In genomic region chr3:51383409-51383808, GRCm38 (mm10) we compare ENCODE assay signal across 22 mouse cellular contexts. TPM values are rescaled to one million over a fixed set of nuclear protein-coding genes. Genes with fewer than 3 reads are reported as not detected.
DNase-seq lines count a peak whose midpoint lies in the region; ATAC-seq and TF ChIP-seq lines count a peak whose summit lies in the region.
"Had no signal": no experiment of that assay in that cellular context is flagged by ENCODE, and none has a peak within 500 bp of the region (broad histone marks: within the 10 kb centered on the region; RNA-seq: fewer than 3 reads in every experiment).

No protein-coding gene starts in this region.

- H3K4me2 ChIP-seq in hindbrain, embryonic 16.5 days (ENCODE audit: low read length) = no peak overlapping the region
- H3K4me2 ChIP-seq in hindbrain, embryonic 13.5 days = no peak overlapping the region
- no peak overlapping the region for H3K4me2 ChIP-seq in liver, embryonic 11.5 days
- H3K4me2 ChIP-seq: midbrain, embryonic 12.5 days; neural tube, embryonic 12.5 days; stomach, embryonic 15.5 days had no signal

- no peak overlapping the region for H3K9ac ChIP-seq in hindbrain, embryonic 16.5 days (ENCODE audit: low read depth, low read length)
- no peak overlapping the region for H3K9ac ChIP-seq in hindbrain, embryonic 13.5 days
- H3K9ac ChIP-seq in liver, embryonic 11.5 days (ENCODE audit: low read depth, low read length) = no peak overlapping the region
- H3K9ac ChIP-seq: forebrain, postnatal 0 days; liver, postnatal 0 days; midbrain, embryonic 12.5 days; neural tube, embryonic 12.5 days; stomach, embryonic 15.5 days had no signal

- DNase-seq in brain, embryonic 14.5 days (ENCODE audit: low read depth) = peak; percentile 38
- DNase-seq in cerebellum, adult 9-10 months = peak; percentile 82
- peak; percentile 83 for DNase-seq in retina, adult 2 months (ENCODE audit: low read depth, low spot score)
- no peak for DNase-seq in thymus, postnatal 4 days
- DNase-seq in liver, embryonic 11.5 days (ENCODE audit: low spot score) = no peak
- DNase-seq: B cell, adult 2 months; forebrain, postnatal 0 days; gastrocnemius, postnatal 14 days; heart, postnatal 14 days; kidney, adult 9 months; liver, postnatal 0 days; lung, postnatal 36 days; spleen, adult 18-20 months; thymus, postnatal 14 days had no signal

- no peak for TF ChIP-seq CTCF in brain, embryonic 14.5 days (IDR thresholded peaks at IDR 0.05; ENCODE audit: borderline replicate concordance, extremely low read depth, insufficient read depth, insufficient read length)

- no peak overlapping the region for H3K27ac ChIP-seq in hindbrain, embryonic 16.5 days (ENCODE audit: low read depth, low read length)
- no peak overlapping the region for H3K27ac ChIP-seq in hindbrain, embryonic 13.5 days
- no peak overlapping the region for H3K27ac ChIP-seq in liver, embryonic 11.5 days (ENCODE audit: low read depth, low read length)
- H3K27ac ChIP-seq: heart, embryonic 10.5 days; left cerebral cortex, adult 2 months; midbrain, embryonic 12.5 days; neural tube, embryonic 12.5 days; stomach, embryonic 15.5 days had no signal

- no peak overlapping the region for H3K4me3 ChIP-seq in hindbrain, embryonic 16.5 days (ENCODE audit: low read length)
- H3K4me3 ChIP-seq in hindbrain, embryonic 13.5 days = no peak overlapping the region
- H3K4me3 ChIP-seq in liver, embryonic 11.5 days (ENCODE audit: low read depth, low read length) = no peak overlapping the region
- H3K4me3 ChIP-seq: erythroblast, embryonic 14.5 days; heart, embryonic 10.5 days; left cerebral cortex, adult 2 months; midbrain, embryonic 12.5 days; neural tube, embryonic 12.5 days; stomach, embryonic 15.5 days had no signal

- 53% methylated on average over 12 of the region's 12 CpGs for WGBS in hindbrain, embryonic 16.5 days
- WGBS in hindbrain, embryonic 13.5 days = 47% methylated on average over 12 of the region's 12 CpGs
- 81% methylated on average over 12 of the region's 12 CpGs for WGBS in liver, embryonic 11.5 days

- ATAC-seq in hindbrain, embryonic 16.5 days = peak; percentile 67
- ATAC-seq in hindbrain, embryonic 13.5 days (ENCODE audit: low FRiP score) = no peak
- ATAC-seq in liver, embryonic 11.5 days (replicated peaks; ENCODE audit: low FRiP score) = no peak
- ATAC-seq: forebrain, postnatal 0 days; liver, postnatal 0 days had no signal

- H3K4me1 ChIP-seq in hindbrain, embryonic 16.5 days (ENCODE audit: control insufficient read depth, insufficient read depth, low read depth, low read length) = no peaks in the 10 kb centered on the region
- peaks cover 2% of the 10 kb centered on the region; the same call in 1 of the 2 replicates for H3K4me1 ChIP-seq in hindbrain, embryonic 13.5 days (replicated peaks)
- H3K4me1 ChIP-seq in liver, embryonic 11.5 days (replicated peaks; ENCODE audit: control insufficient read depth, insufficient read depth, low read length) = peaks cover 2% of the 10 kb centered on the region; the same call in 1 of the 2 replicates
- H3K4me1 ChIP-seq: neural tube, embryonic 12.5 days had no signal

- no peak for TF ChIP-seq POLR2A in brain, embryonic 14.5 days (IDR thresholded peaks at IDR 0.05; ENCODE audit: borderline replicate concordance, extremely low read depth, insufficient read depth, insufficient read length, poor library complexity, severe bottlenecking)

- no peaks in the 10 kb centered on the region; the same call in 1 of the 2 replicates for H3K27me3 ChIP-seq in hindbrain, embryonic 16.5 days (replicated peaks; ENCODE audit: control insufficient read depth, insufficient read depth, low read length)
- H3K27me3 ChIP-seq in hindbrain, embryonic 13.5 days = peaks cover 5% of the 10 kb centered on the region; the same call in 1 of the 2 replicates
- H3K27me3 ChIP-seq in liver, embryonic 11.5 days (replicated peaks; ENCODE audit: control insufficient read depth, insufficient read depth, low read length) = no peaks in the 10 kb centered on the region
- H3K27me3 ChIP-seq: midbrain, embryonic 12.5 days; neural tube, embryonic 12.5 days; stomach, embryonic 15.5 days had no signal

- H3K36me3 ChIP-seq in hindbrain, embryonic 16.5 days (ENCODE audit: control insufficient read depth, insufficient read depth, low read length) = no peaks in the 10 kb centered on the region
- H3K36me3 ChIP-seq in hindbrain, embryonic 13.5 days = no peaks in the 10 kb centered on the region
- H3K36me3 ChIP-seq in liver, embryonic 11.5 days (ENCODE audit: control insufficient read depth, insufficient read depth, low read length) = no peaks in the 10 kb centered on the region
- H3K36me3 ChIP-seq: heart, embryonic 10.5 days; midbrain, embryonic 12.5 days; neural tube, embryonic 12.5 days; stomach, embryonic 15.5 days had no signal

- H3K9me3 ChIP-seq in hindbrain, embryonic 16.5 days (ENCODE audit: control insufficient read depth, low read length) = no peaks in the 10 kb centered on the region
- no peaks in the 10 kb centered on the region for H3K9me3 ChIP-seq in hindbrain, embryonic 13.5 days
- H3K9me3 ChIP-seq in liver, embryonic 11.5 days (ENCODE audit: control insufficient read depth, low read length) = no peaks in the 10 kb centered on the region
- H3K9me3 ChIP-seq: heart, embryonic 10.5 days; midbrain, embryonic 12.5 days; neural tube, embryonic 12.5 days; stomach, embryonic 15.5 days had no signal

RNA-seq across cellular contexts. Expression of gene Mgarp, which starts 13.1 kb away (rescaled TPM):
- 1.8 and 2.2 TPM in 2 replicates for polyA plus RNA-seq in hindbrain, embryonic 16.5 days (2015; fragmentation: Nextera tagmentation; extraction: Ambion mirVana)
- polyA plus RNA-seq in hindbrain, embryonic 13.5 days (2015; fragmentation: Nextera tagmentation; extraction: Ambion mirVana) = 1.2 and 3.3 TPM in 2 replicates
- polyA plus RNA-seq in brain, embryonic 14.5 days (2012; rRNA removed) = 1.2 and 1.7 TPM in 2 replicates
- 4.6 and 5.2 TPM in 2 replicates for polyA plus RNA-seq in liver, embryonic 11.5 days (2014; fragmentation: Nextera tagmentation; extraction: Ambion mirVana)

RNA-seq across cellular contexts. Expression of gene Ndufc1, which starts 25.4 kb away (rescaled TPM):
- 688 and 807 TPM in 2 replicates for polyA plus RNA-seq in hindbrain, embryonic 16.5 days (2015; fragmentation: Nextera tagmentation; extraction: Ambion mirVana)
- 824 and 888 TPM in 2 replicates for polyA plus RNA-seq in hindbrain, embryonic 13.5 days (2015; fragmentation: Nextera tagmentation; extraction: Ambion mirVana)
- 349 and 402 TPM in 2 replicates for polyA plus RNA-seq in brain, embryonic 14.5 days (2012; rRNA removed)
- polyA plus RNA-seq in liver, embryonic 11.5 days (2014; fragmentation: Nextera tagmentation; extraction: Ambion mirVana) = 692 and 701 TPM in 2 replicates

RNA-seq across cellular contexts. Expression of gene Naa15, which starts 31.5 kb away (rescaled TPM):
- 32.6 and 34.5 TPM in 2 replicates for polyA plus RNA-seq in hindbrain, embryonic 16.5 days (2015; fragmentation: Nextera tagmentation; extraction: Ambion mirVana)
- 54.0 and 55.2 TPM in 2 replicates for polyA plus RNA-seq in hindbrain, embryonic 13.5 days (2015; fragmentation: Nextera tagmentation; extraction: Ambion mirVana)
- 25.0 and 31.7 TPM in 2 replicates for polyA plus RNA-seq in brain, embryonic 14.5 days (2012; rRNA removed)
- 48.4 and 50.6 TPM in 2 replicates for polyA plus RNA-seq in liver, embryonic 11.5 days (2014; fragmentation: Nextera tagmentation; extraction: Ambion mirVana)

RNA-seq across cellular contexts. Expression of gene Elf2, which starts 42.9 kb away (rescaled TPM):
- 30.2 and 31.4 TPM in 2 replicates for polyA plus RNA-seq in hindbrain, embryonic 16.5 days (2015; fragmentation: Nextera tagmentation; extraction: Ambion mirVana)
- polyA plus RNA-seq in hindbrain, embryonic 13.5 days (2015; fragmentation: Nextera tagmentation; extraction: Ambion mirVana) = 47.1 TPM in 2 replicates
- 60.0 and 62.9 TPM in 2 replicates for polyA plus RNA-seq in brain, embryonic 14.5 days (2012; rRNA removed)
- polyA plus RNA-seq in liver, embryonic 11.5 days (2014; fragmentation: Nextera tagmentation; extraction: Ambion mirVana) = 36.5 and 37.9 TPM in 2 replicates

Comparison
In these comparisons a context has a peak if more than half of its experiments do, and no peak if none do; other contexts are left out.
1. DNase-seq: peak in brain, embryonic 14.5 days (single experiment), cerebellum, adult 9-10 months (single experiment) and retina, adult 2 months (single experiment); none in thymus, postnatal 4 days (single experiment) and liver, embryonic 11.5 days (single experiment).